ENCODE assay signal across 8 mouse cellular contexts in the genomic region with DNA sequence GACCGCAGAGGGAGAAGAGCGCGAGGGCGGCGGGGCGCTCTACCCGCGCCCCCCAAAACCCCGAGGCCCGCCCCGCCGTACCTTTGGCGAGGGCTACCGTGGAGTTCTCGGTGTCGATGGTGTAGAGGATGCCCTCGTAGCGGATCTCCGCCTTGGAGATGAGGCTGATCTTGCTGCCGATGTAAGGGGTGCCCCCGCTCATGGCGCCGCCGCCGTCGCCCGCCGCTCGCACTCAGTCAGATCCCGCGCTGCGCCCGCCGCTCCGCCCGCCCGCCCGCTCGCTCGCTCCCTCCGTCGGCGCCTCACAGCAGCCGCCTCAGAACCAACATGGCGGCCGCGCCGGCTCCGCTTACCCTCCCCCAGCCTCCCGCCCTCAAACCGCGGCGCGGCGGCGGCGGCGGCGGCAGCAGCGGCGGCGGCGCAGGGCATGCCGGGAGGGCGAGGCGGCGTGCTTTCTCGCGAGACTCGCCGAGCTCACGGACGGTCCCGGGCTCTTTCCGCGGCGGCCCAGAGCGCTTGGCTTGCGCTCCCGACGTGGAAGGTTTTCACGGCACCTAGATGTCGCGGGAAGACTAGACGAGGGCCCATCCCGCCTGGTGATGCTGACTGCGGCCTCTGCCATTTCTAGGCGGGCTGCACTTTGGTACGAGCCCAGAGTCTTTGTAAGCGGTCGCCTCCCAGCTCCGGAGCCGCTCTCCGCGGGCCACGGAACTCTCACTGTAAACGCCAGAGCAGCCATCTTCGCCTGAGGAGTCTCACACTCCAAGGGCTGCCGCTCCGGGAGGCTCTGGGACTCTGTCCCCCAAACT. TPM values are rescaled to one million over a fixed set of nuclear protein-coding genes. Genes with fewer than 3 reads are reported as not detected.
DNase-seq lines count a peak whose midpoint lies in the region; ATAC-seq lines count a peak whose summit lies in the region.

No protein-coding gene starts in this region.

- peaks cover 41% of the 10 kb centered on the region for H3K4me1 ChIP-seq in megakaryocyte, embryonic 14.5 days

- intact Hi-C loops in gastrocnemius, postnatal 14 days (cut with DNase I; ENCODE audit: low total_unique reads) = no loop called here

- no peaks in the 10 kb centered on the region for H3K9me3 ChIP-seq in megakaryocyte, embryonic 14.5 days

- peak; percentile 95 to 96 for DNase-seq in adrenal gland, adult 18-20 months (ENCODE audit: low spot score in 2 of 2)
- DNase-seq in embryo, embryonic 10.5 days (ENCODE audit: low spot score) = peak; percentile 93
- DNase-seq in gastrocnemius, postnatal 14 days = peak; percentile 95
- DNase-seq in left cerebral cortex, adult 9 months (ENCODE audit: low spot score in 2 of 2) = peak; percentile 79 to 90
- peak; percentile 88 to 93 for DNase-seq in right cerebral cortex, adult 2 months (ENCODE audit: low spot score in 2 of 2)
- peak; percentile 79 for DNase-seq in urinary bladder, postnatal 10 days (ENCODE audit: low spot score)

- no peaks in the 10 kb centered on the region for H3K27me3 ChIP-seq in megakaryocyte, embryonic 14.5 days (replicated peaks)

- ATAC-seq in inflammation-experienced regulatory T-cells, adult 6 months = peak; percentile 70

- H3K4me3 ChIP-seq in megakaryocyte, embryonic 14.5 days (replicated peaks) = peak overlapping the region; percentile 99

- H3K36me3 ChIP-seq in megakaryocyte, embryonic 14.5 days (replicated peaks; ENCODE audit: low read length) = peaks cover 16% of the 10 kb centered on the region

RNA-seq across cellular contexts. Expression of a gene that starts 3.6 kb away (rescaled TPM):
- total RNA-seq in adrenal gland, adult 18-20 months (2021) = 100 to 1,000 TPM in 1 of 2 experiments, 10 to 100 TPM in 1; 94.9 to 101 TPM
- 10 to 100 TPM; 62.0 to 67.8 TPM for total RNA-seq in gastrocnemius, postnatal 14 days (2021)
- polyA plus RNA-seq in inflammation-experienced regulatory T-cells, adult 6 months (2017; shearing (Covaris generic)) = 10 to 100 TPM; 40.0 to 47.5 (median 41.5) TPM
- 3.0 and 16.9 TPM in 2 replicates for polyA plus RNA-seq in megakaryocyte, embryonic 14.5 days (2012; ENCODE audit: insufficient read depth, low replicate concordance)

Comparison
In these comparisons a context has a peak if more than half of its experiments do, and no peak if none do; other contexts are left out.
1. Peak in every context shown above with its lines: DNase-seq, ATAC-seq and H3K4me3 ChIP-seq.